Mouse (Mus musculus): Measurements from ENCODE around the gene Fam213a. TPM values are rescaled to one million over a fixed set of nuclear protein-coding genes. Genes with fewer than 3 reads are reported as not detected.

Gene Fam213a
- total RNA-seq, 2 experiments from 2014 or later = 13.1 to 19.1 TPM

DNA sequence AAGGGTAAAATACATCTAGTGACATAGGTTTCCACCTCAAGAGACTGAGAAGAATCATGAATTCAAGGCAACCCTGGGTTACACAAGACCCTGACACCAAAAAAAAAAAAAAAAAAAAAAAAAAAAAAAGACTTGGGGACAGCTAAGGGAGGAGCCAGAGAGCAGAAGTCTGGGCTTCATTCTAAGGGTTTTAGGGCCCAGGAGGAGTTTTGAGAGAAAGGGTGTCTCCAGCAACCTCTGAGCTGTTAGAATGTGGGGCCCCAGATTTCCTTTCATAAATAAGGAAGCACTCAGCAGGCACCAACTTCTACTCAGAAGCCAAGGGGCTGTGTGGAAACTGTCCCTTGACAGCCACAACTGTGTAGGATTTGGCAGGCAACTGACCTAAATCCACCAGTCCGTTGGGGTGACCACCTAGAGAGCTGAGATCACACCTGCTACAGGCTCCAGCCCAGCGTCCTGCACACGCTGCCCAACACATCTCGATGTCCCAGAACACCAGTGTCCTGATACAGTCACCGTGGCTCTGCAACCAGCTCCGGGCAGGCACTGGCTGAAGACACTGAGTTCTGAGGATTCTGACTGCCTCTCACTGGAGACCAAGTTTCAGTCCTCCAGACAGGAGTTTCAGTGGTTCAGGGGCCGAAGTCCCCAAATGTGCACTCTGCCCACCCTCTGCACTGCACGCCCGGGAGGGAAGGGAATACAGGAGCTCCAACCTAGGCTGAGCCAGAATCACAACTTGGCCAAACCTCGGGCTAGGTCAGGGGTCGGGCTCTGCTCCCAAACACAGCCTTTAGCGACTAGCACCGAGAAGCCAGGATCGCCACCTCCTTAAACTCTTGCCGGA is 47.9 kb downstream of the Fam213a start:
- intact Hi-C loops (cut with DNase I) = no loop called here
- peak in 1 of 2 experiments; percentile 23 for DNase-seq

DNA sequence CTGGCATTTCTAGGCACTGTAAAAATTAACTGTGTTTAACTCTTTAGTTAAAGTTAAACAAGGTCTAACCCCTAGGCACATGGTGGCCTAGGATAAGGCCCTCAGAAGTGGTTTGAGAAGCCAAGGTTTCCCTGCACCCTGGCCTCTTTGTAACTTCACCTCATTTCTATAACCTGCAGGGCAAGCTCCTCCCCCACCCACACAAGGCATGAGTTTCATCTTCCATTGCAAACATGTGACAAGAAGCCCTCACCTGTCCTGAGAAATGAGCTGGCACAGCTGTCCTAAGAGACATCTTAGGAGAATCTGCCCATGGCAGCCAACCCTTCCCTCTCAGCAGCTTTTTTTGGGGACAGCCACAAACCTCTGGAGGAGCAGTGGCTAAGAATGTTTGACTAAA is 48.7 kb downstream of the Fam213a start:
- intact Hi-C loops (cut with DNase I) = no loop called here
- no peak for DNase-seq

DNA sequence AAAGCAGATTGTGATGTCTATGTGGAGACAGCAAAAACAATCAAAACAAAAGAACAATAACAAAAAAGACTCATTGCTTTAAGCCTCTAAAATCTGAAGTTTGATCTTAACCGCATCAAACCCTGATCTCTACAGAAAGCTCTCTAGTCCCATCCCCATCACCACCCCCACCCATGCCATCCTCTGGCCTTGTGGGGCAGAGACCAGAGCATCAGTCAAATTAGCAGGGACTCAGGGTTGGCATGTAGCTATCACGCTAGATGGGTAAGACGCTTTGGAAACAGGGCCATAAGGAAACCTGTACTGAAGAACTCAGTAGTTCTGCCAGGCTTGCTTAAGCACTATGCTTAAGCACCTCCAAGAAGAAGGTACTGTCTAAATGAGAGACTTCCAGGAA is 49.4 kb downstream of the Fam213a start:
- DNase-seq = no peak
- intact Hi-C loops (cut with DNase I) = no loop called here

DNA sequence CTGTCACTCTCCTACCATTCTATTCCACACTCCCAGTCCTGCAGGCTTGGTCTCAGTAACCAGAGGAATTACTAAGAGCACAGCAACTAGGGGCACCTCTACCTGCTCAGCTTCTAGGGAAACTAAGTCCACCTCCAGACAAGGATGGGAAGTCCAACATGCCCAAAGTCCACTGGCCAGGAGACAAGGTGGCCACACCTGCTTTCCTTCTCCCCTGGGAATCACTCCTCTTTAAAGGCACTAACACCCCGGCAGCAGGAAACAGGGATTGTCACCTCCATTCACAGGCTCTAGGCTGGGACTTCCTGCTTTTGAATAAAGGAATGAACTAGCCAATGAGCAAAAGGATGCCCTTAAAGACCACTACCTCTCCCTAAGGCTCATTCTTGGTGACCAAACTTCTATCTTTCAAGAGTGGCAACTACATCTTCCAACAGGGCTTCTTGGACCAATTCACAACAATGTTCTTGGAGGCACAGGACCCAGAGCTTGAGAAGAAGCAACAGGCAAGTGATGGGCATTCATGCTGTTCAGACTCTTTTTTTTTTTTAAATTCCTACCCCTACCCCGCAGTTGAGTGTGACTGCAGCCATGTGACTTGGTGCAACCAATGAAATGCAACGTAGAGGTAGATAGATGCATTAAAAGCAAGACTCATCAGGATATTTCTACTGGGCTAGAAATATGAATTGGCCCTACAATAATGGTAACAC is 49.9 kb downstream of the Fam213a start:
- intact Hi-C loops (cut with DNase I) = no loop called here

DNA sequence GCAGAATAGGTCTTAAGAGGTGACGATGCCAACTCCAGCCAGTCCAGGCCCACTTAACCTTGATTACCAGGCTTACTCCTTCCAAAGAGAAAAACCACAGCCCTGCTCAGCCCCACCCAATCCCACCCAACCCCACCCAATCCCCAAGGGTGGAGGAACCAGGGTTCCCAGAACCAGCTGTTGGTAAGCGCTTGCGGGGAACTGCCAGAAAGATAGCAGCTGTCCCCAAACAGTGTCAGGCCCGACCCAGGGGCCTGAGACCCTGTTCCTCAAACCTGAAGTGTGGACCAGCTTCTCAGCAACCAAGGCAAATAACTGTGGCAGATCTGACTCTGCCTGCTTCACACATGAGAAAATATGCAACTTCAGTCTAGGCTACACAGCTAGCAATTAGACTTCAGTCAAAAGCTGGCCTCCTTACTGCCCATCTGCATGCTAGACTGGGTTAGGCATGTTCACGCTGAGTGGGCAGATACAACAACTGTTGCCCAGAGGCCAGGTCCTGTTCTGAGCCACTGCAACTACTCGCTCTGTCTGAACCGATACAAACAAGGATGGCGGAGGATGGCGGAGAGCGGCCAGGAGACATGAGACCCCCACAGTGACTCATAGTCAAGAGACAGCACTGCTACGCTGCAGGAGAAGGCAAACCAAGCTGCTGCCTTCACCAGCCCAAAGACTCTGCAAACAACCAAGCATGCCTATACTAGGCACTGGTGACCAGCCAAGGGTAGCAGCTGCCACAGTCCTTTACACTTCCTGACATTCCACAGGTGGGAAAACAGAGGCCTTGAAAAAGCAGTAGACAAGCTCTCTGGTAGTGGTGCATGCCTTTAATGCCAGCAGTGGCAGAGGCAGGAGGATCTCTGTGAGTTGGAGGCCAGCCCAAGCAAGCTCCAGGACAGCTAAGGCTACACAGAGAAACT is 51.0 kb downstream of the Fam213a start:
- intact Hi-C loops (cut with DNase I) = no loop called here
- no peak for DNase-seq

More for the DNA sequence above, 49.9 kb downstream of the Fam213a start:
- DNase-seq = no peak

DNA sequence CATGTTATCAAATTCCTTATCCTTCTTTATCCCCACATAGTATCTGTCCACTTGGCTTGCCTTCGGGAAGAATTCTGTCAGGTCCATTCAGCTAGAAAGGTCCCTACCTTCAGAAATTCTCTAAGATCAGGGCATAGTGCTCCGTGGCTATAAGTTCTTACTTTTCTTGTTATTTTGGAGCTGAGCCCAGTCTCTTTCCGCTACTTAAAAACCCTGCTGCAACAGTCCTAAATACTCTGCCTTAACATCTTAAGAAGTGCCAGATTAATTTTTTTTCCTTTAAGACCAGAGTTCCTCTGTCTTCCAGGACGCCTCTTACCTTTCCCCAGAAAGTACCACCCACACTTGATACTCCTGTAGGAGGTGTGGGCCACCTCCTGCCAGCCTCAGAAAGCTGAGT is 53.4 kb downstream of the Fam213a start:
- intact Hi-C loops (cut with DNase I) = no loop called here
- DNase-seq = no peak

DNA sequence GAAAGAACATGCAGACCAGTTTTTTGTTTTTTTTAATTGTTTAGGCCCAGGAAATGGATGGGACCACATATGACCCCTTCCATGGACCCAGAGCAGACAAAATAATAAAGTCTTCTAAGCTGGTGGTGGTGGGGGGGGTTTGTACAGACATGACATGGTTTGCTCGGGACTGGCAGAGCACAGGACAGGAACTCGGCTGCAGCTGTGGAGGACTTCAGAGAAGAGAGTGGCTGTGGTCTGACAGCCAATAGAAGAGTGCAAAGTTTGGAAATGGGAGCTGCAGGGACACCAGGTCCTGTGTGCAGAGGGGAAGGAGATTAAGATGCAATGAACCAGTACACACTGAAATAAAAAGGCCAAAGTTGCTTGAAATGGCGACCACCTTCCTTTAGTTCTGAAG is 54.0 kb downstream of the Fam213a start:
- intact Hi-C loops (cut with DNase I) = no loop called here

DNA sequence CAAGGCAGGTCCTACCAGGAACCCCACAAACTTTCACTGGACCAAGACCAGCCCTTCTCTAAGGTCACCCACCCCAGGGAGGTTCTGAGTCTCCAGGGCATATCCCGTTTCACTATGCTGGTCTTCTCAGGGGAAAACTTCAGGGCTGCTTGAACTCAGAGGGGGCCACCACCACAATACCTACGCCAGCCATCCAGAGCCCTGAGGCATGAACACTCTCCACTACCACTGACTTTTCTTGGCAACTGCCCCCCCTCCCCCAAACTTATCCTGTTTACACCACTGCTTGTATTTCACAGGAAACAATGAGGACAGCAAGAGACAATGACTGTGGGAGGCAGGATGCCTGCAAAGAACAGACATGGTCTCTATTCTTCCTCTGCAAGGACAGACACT is 54.6 kb downstream of the Fam213a start:
- intact Hi-C loops (cut with DNase I) = no loop called here
- DNase-seq = no peak

More for the DNA sequence above, 54.0 kb downstream of the Fam213a start:
- no peak for DNase-seq

DNA sequence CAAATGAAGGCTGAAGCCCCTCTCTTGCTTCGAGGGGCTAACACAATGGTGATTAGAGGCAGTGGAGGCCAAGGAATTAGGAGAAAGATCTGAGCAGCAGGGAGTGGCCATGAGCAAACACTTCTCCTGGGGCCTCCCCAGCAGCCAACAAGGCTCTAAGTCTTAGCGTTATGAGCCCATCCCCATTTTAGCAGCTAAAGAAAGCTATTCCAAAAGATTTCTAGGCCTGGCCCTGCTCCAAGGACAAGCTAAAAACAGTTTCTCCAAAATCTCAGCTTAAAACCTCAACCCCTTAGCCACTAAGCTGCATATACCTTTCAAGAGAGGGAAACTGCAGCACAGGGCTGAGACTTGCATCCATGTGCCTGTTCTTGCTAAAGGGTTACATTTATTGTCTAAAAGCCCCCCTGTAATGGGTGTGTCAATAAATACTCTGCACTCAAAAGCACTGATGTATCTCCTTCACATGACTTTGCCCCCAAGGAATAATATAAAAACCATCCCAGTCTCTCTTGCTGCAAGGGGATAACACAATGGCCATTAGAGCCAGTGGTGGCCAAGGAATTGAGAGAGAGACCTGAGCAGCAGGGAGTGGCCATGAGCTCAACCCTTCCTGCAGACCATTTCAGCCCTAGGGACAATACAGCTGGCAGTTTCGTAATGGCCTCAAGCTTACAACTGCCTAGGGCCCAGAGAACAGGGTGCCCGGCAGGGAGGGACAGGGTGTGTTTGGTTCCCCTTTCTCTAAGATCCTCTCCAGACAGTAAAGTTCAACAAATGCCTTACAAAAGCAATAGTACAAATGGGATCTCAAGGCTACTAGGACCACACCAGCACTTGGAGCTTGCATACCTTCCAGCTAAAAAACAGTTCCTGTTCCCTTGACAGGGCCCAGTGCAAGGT is 55.3 kb downstream of the Fam213a start:
- DNase-seq = peak in 1 of 2 experiments; percentile 27
- intact Hi-C loops (cut with DNase I) = no loop called here

DNA sequence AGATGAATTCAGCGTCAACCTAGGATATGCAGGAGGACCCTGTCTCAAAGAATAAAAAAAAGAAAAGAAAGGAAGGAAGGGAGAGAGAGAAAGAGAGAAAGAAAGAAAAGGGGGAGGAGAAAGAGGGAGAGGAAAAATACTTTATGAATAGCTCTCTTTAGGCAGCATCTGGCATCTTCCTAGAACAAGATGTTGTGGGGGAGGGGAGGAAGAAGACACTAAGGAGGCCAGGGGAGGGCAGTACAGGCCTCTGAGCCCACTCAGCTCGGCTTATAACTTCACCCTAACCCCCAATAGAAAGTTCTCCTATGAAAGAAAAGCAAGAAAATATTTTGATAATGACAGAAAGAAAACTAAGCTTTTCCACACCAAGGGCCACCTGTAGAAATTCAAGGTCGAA is 56.0 kb downstream of the Fam213a start:
- DNase-seq = no peak
- intact Hi-C loops (cut with DNase I) = no loop called here

DNA sequence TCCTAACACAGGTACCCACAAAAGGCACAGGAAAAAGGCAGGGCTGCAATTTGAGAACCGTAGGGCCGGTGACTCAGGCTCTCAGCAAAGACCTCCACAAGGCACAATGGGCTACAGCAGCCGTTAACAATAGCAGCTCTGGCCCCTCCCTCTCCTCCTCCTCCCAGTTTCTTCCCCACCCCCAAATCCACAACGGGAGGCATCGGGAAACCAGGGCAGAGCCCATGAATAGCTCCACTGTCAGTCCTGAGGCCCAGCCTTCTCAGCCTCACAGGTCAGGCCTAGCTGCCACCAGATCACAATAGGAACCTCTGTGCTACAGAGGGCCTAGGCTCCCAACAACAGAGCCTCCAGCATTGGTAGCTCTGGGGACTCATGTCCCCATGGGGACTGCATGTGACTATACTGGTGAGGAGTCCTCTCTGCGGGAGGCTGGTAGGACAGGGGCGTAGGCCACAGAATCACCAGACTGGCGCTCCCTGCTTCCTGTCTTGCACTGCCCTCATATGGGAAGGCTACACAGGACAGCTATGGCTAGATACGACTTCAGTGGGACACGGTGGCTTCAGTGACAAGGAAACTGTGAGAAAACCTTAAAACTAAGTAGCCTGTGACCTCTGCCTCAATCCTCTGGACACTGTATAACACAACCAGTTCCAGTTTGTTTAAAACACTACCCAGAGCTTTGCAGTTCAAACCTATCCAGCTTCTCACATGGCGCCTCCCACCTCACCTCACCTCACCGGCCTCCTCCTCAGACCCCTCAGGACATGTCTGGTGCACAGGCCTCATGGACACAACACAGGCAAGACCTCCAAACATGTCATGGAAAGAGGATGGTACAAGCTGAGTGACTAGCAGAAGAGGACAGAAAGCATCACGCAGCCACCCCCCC is 57.1 kb downstream of the Fam213a start:
- no peak for DNase-seq
- intact Hi-C loops (cut with DNase I) = no loop called here

DNA sequence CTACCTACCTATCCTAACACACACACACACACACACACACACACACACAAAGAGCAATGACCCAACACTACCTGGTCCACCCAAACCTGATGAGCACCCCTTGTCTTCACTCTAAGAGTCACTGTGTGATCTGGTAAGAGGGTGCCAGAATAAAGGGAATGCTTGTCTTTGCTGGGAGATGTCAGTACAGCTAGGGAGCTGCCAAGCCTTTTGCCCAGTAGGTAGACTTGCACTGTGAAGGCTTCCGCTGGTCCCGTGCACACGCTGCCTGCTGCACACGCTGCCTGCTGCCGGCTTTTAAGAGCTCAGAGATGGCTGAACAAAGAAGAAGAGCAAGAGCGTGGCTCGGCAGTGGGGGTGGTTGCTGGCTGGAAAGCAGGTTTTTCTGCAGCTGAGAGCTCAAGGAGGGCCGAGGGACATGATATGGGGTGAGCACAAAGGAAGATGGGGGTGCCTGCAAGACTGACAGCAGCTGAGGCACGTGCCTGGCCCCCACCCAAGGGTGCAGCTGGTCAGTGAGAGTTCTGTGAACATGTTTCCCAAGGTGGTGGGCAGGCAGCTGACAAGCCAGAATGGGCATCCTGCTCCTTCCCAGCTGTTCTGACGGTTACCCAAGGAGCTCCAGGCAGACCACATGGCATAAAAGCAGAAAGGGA is 57.9 kb downstream of the Fam213a start:
- intact Hi-C loops (cut with DNase I) = no loop called here
- DNase-seq = no peak

DNA sequence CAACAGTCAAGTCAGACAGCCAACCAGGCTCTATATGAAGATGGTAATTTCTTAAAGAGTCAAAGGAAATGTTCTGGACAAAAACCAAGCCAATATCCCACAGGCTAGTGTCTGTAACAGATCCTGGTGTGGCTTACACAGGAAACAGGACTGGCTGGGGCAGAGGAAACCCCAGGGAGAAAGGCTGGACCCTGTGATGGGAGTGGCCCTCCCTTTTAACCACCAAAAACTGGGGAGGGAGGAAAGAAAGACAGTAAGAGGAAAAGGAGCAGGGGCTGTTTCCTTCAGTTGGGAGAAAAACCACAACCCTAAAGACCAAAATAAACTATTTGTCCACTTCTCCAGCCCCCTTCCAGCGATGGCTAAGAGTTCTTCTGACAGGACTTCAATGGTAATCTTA is 58.4 kb downstream of the Fam213a start:
- intact Hi-C loops (cut with DNase I) = no loop called here
- no peak for DNase-seq

DNA sequence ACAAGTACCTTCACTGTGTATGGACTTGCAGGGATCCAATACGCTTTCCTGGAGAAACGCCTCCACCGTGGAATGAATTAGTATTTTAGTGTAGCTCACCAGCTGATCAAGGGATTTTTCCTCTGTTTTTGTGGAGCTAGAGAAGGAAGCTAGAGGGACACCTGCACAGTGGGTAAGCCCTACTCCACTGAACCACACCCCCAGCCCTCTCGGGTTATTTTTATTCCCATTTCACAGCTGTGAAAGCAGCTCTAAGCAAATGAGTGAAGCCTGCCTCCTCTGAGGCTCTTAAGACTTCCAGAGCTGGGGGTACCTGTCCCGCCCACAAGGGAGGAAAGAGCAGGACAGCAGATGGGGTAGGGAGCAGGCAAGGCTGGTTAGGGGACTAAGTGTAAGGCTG is 60.2 kb downstream of the Fam213a start:
- intact Hi-C loops (cut with DNase I) = no loop called here
- no peak for DNase-seq

DNA sequence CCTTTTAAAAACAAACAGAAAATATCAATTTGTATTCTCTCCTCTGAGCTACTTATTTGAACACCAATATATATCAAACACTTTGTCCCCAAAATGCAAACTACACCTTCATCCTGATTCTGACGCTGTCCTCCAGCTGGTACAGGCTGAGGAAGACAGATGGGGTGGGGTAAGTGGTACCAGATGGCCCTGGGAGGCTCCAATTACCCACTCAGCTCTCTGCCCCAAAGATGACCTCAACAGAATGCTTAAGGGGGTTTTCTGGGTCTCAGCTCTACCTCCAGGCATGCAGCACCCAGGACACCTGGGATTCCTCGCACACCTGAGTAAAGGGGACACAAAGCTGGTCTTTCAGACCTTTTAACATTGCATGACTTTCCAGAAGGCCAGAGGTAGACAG is 60.9 kb downstream of the Fam213a start:
- intact Hi-C loops (cut with DNase I) = no loop called here
- DNase-seq = no peak

DNA sequence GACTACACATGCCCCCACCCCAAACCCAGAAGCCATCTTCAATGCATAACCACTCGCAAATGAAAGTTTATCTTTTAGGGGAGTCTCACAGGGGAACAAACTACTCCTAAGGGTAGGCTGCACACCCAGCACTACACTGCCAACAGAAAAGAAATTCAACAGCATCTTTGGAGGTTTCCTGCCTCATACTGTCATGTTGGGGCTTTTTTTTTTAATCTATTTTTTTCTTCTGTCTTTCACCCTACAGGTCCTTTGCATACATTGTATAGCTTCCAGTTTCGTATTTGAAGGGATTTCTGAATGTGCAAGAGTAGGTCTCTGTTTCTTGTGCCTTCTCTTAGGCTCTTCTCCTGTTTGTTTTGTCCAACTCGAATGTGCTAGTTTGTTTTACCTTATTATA is 61.3 kb downstream of the Fam213a start:
- intact Hi-C loops (cut with DNase I) = no loop called here
- DNase-seq = no peak

DNA sequence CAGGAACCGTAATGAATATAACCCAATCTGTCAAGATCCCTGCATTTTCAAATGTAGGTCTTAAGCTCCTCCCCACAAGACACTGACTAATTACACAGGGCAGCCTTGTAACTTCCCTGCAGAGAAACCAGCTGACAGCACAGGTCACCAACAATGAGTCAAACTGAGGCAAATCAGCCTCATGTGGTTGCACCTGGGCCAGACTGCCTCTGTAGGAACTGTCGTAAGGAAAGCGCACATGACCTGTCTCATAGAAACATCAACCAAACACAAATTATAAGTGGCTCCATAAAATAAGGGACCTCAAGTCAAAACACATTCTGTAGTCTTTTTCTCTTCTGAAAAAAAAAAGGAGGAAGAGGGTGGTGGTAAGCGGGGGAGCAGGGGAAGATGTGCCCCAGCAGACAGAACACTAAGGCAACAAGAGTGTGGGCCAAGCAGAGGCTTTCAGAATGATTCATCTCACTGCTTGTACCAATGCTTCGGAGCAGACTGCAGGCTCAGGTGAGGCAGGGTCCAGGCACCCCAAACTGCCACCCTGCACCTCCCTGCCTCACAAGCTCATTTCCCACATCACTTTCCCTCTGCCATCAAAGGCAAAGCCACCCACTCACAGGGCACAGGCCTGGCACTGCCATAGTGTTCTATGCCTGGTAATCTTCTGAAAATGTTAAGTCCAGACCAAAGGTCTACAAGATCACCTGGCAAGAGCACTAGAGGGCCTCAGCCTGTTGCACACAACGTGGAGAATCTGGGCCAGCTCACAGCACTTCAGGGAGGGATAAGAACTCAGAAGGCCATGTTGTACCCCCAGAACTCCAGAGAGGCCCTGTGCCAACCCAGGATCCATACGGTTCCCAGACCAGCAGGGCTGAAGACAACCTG is 63.6 kb downstream of the Fam213a start:
- no peak for DNase-seq
- intact Hi-C loops (cut with DNase I) = no loop called here

Measured in gastrocnemius, postnatal 36 days (tissue).